Mouse (Mus musculus) intestine, embryonic 16.5 days (tissue): ENCODE data around the gene Rundc3a. TPM values are rescaled to one million over a fixed set of nuclear protein-coding genes. Genes with fewer than 3 reads are reported as not detected.

Source experiments
- ATAC-seq: fragments of 200-750 bp; cut with Nextera tagmentation; 2 replicates; pipeline ENCODE4 v1.8.0; 2017; ENCODE audit warnings: moderate TSS enrichment, moderate library complexity
- H3K27ac ChIP-seq: fragments of 300-500 bp; sonication (generic); 2 replicates; pipeline ENCODE4 v1.5.1; 2014; ENCODE audit warnings: mild to moderate bottlenecking, low read length
- H3K27me3 ChIP-seq: fragments of 300-500 bp; sonication (generic); replicated peaks from 2 replicates; pipeline ENCODE4 v1.6.1; 2014; ENCODE audit warnings: low read length, control low read depth, mixed read lengths; ENCODE audit not compliant: control insufficient read depth, insufficient read depth
- H3K36me3 ChIP-seq: fragments of 300-500 bp; sonication (generic); 2 replicates; pipeline ENCODE4 v1.6.1; 2014; ENCODE audit warnings: low read length, control low read depth; ENCODE audit not compliant: control insufficient read depth, insufficient read depth
- H3K4me1 ChIP-seq: fragments of 300-500 bp; sonication (generic); 2 replicates; pipeline ENCODE4 v1.6.1; 2014; ENCODE audit warnings: low read length, control low read depth, mixed read lengths; ENCODE audit not compliant: control insufficient read depth, insufficient read depth
- H3K4me2 ChIP-seq: fragments of 300-500 bp; sonication (generic); 2 replicates; pipeline ENCODE4 v1.6.1; 2014; ENCODE audit warnings: low read depth, low read length, control low read depth
- H3K4me3 ChIP-seq: fragments of 300-500 bp; sonication (generic); 2 replicates; pipeline ENCODE4 v1.5.1; 2014; ENCODE audit warnings: mild to moderate bottlenecking, low read length
- H3K9ac ChIP-seq: fragments of 300-500 bp; sonication (generic); 2 replicates; pipeline ENCODE4 v1.6.1; 2014; ENCODE audit warnings: low read depth, low read length
- H3K9me3 ChIP-seq: fragments of 300-500 bp; sonication (generic); 2 replicates; pipeline ENCODE4 v1.6.1; 2016; ENCODE audit warnings: low read length, control low read depth; ENCODE audit not compliant: control insufficient read depth
- WGBS: fragments of 180-500 bp; shearing (Covaris S2); extraction: QIAGEN DNeasy Blood & Tissue Kit; methylation state at CpG from one replicate; pipeline ENCODE4 v1.1.7; 2014; 5-methylcytosine and 5-hydroxymethylcytosine counted together
- polyA plus RNA-seq: library from polyadenylated mRNA; unstranded; fragments of >200 nt; fragmentation: Nextera tagmentation; extraction: Ambion mirVana; gene quantifications from 2 replicates; pipeline ENCODE4 v1.2.1, GENCODE M21; 2015

Gene Rundc3a
- polyA plus RNA-seq, 1 experiment from 2014 or later = 6.0 TPM

DNA sequence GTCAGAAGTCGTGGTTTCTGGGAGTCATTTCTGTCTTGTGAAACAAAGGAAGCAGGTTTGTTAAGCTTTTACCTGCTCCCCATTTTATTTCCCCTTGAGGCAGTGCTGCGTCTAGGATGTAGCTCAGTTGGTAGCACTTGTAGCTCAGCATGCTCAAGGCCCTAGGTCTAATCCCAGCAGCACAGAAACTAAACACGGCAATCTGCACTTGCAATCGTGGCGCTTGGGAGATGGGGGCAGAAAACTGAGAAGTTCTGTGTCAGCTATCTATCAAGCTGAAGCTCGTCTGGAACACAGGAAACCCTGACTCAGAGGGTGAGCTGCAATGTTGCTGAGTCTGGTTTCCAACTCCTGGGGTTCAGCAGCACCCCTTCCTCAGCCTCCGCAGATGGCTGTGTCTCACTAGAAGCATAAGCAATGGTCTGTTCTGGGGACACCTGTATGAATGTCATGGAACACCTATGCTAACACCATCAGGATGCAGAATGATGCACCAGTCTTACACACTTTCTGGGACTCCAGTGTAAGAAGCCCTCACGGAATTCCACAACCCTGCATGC, 35.9 kb downstream of the Rundc3a start:
- H3K27ac ChIP-seq = no peak overlapping the region; the same call in 1 of the 2 replicates
- H3K9me3 ChIP-seq = no peaks in the 10 kb centered on the region
- H3K9ac ChIP-seq = peak overlapping the region; percentile 77; the same call in 1 of the 2 replicates
- no peaks in the 10 kb centered on the region for H3K36me3 ChIP-seq
- 64% methylated on average over 8 of the region's 8 CpGs for WGBS
- H3K27me3 ChIP-seq = no peaks in the 10 kb centered on the region
- peaks cover 19% of the 10 kb centered on the region for H3K4me1 ChIP-seq
- ATAC-seq = no peak
- peak overlapping the region; percentile 71; the same call in 1 of the 2 replicates for H3K4me3 ChIP-seq
- peak overlapping the region; percentile 87 for H3K4me2 ChIP-seq

GRCm38 (mm10) chr11:102429551-102429950, 36.3 kb downstream of the Rundc3a start:
- Histone ChIP-seq H3K4me1 (peaks cover 19% of the 10 kb centered on the region), H3K9me3 (no peaks in the 10 kb centered on the region), H3K9ac (peak overlapping the region; percentile 77), H3K36me3 (peaks cover under 1% of the 10 kb centered on the region; the same call in 1 of the 2 replicates), H3K27me3 (no peaks in the 10 kb centered on the region), H3K4me2 (peak overlapping the region; percentile 87), H3K27ac (no peak overlapping the region), H3K4me3 (peak overlapping the region; percentile 71)
- no peak for ATAC-seq
- 49% methylated on average over 3 of the region's 3 CpGs for WGBS

GRCm38 (mm10) chr11:102430121-102431017, 37.2 kb downstream of the Rundc3a start, which contains the start of gene Grn:
Gene Grn (plus strand): TSS chr11:102430315.
- peak within 1 kb of the TSS; percentile 87 for H3K4me2 ChIP-seq
- H3K9me3 ChIP-seq = no peaks in the 10 kb centered on the region
- ATAC-seq = peak; percentile 95
- H3K4me1 ChIP-seq = peaks cover 19% of the 10 kb centered on the region
- WGBS = under 1% methylated on average over 29 of the region's 29 CpGs
- peak within 1 kb of the TSS; percentile 93 for H3K27ac ChIP-seq
- H3K9ac ChIP-seq = peak within 1 kb of the TSS; percentile 77
- H3K27me3 ChIP-seq = no peaks in the 10 kb centered on the region
- peaks cover 8% of the 10 kb centered on the region for H3K36me3 ChIP-seq
- peak within 1 kb of the TSS; percentile 71 for H3K4me3 ChIP-seq

GRCm38 (mm10) chr11:102431018-102431645, 37.9 kb downstream of the Rundc3a start:
- H3K4me2 ChIP-seq = peak overlapping the region; percentile 87
- 0% methylated on average over 7 of the region's 7 CpGs for WGBS
- no peaks in the 10 kb centered on the region for H3K9me3 ChIP-seq
- peak; percentile 27; the same call in 1 of the 2 replicates for ATAC-seq
- H3K27ac ChIP-seq = peak overlapping the region; percentile 93
- H3K36me3 ChIP-seq = peaks cover 13% of the 10 kb centered on the region
- H3K4me1 ChIP-seq = peaks cover 19% of the 10 kb centered on the region
- peak overlapping the region; percentile 75 for H3K9ac ChIP-seq
- no peaks in the 10 kb centered on the region for H3K27me3 ChIP-seq
- peak overlapping the region; percentile 71 for H3K4me3 ChIP-seq

DNA sequence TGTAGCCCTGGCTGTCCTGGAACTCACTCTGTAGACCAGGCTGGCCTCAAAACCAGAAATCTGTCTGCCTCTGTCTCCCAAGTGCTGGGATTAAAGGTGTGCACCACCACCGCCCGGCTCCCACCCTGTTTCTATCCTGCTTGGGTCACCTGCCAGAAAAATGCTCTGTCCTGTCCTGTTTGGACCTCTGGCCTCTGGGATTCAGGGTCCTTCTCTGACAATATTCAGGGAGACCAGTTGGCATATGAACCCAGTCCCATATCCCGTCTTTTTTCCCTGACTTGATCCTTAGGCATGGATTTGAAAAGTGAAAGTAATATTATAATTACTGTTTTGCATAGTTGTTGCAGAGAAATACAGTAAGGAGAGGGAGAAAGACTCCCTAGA, 38.5 kb downstream of the Rundc3a start:
- Histone ChIP-seq H3K36me3 (peaks cover 13% of the 10 kb centered on the region), H3K27me3 (no peaks in the 10 kb centered on the region), H3K27ac (no peak overlapping the region), H3K9ac (0 out of 2 replicates have a peak overlapping the region, but pooled peaks have one; percentile 11), H3K4me2 (0 out of 2 replicates have a peak overlapping the region, but pooled peaks have one; percentile 17), H3K9me3 (no peaks in the 10 kb centered on the region), H3K4me3 (0 out of 2 replicates have a peak overlapping the region, but pooled peaks have one; percentile 8), H3K4me1 (peaks cover 19% of the 10 kb centered on the region)
- 83% methylated on average over 3 of the region's 3 CpGs for WGBS
- ATAC-seq = no peak

GRCm38 (mm10) chr11:102432115-102432843, 39.1 kb downstream of the Rundc3a start:
- Histone ChIP-seq H3K4me3 (0 out of 2 replicates have a peak overlapping the region, but pooled peaks have one; percentile 8), H3K27ac (no peak overlapping the region), H3K36me3 (peaks cover 13% of the 10 kb centered on the region), H3K4me1 (peaks cover 23% of the 10 kb centered on the region), H3K27me3 (no peaks in the 10 kb centered on the region), H3K4me2 (peak overlapping the region; percentile 17; the same call in 1 of the 2 replicates), H3K9ac (peak overlapping the region; percentile 16; the same call in 1 of the 2 replicates), H3K9me3 (no peaks in the 10 kb centered on the region)
- ATAC-seq = no peak
- WGBS = 64% methylated on average over 16 of the region's 16 CpGs

DNA sequence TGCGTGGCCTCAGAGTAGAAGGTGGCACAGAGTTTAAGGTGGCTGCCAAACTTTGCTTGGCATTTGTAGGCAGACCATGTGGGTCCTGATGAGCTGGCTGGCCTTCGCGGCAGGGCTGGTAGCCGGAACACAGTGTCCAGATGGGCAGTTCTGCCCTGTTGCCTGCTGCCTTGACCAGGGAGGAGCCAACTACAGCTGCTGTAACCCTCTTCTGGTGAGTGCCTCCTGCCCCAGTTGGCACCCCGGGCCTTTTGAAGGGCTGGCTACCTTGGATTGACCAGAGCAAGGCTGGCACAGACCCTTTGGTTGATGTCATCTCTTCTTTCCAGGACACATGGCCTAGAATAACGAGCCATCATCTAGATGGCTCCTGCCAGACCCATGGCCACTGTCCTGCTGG, 39.7 kb downstream of the Rundc3a start:
- Histone ChIP-seq H3K27ac (no peak overlapping the region), H3K4me2 (0 out of 2 replicates have a peak overlapping the region, but pooled peaks have one; percentile 9), H3K9ac (peak overlapping the region; percentile 16; the same call in 1 of the 2 replicates), H3K27me3 (no peaks in the 10 kb centered on the region), H3K4me1 (peaks cover 29% of the 10 kb centered on the region), H3K4me3 (no peak overlapping the region), H3K36me3 (peaks cover 13% of the 10 kb centered on the region), H3K9me3 (no peaks in the 10 kb centered on the region)
- 93% methylated on average over 6 of the region's 6 CpGs for WGBS
- ATAC-seq = no peak

DNA sequence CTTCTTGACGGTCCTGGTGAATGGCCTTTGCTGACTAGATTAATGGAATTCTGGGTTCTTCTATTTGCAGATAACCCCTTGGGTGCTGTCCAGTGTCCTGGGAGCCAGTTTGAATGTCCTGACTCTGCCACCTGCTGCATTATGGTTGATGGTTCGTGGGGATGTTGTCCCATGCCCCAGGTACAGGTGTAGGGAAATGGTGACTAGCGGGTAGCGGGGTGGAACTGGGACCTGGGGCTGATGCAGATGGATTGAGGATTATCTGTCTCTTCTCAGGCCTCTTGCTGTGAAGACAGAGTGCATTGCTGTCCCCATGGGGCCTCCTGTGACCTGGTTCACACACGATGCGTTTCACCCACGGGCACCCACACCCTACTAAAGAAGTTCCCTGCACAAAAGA, 40.7 kb downstream of the Rundc3a start:
- no peak for ATAC-seq
- H3K9me3 ChIP-seq = no peaks in the 10 kb centered on the region
- H3K36me3 ChIP-seq = peaks cover 13% of the 10 kb centered on the region
- 93% methylated on average over 7 of the region's 7 CpGs for WGBS
- no peak overlapping the region for H3K27ac ChIP-seq
- H3K4me2 ChIP-seq = no peak overlapping the region
- no peaks in the 10 kb centered on the region for H3K27me3 ChIP-seq
- H3K4me1 ChIP-seq = peaks cover 36% of the 10 kb centered on the region
- H3K9ac ChIP-seq = no peak overlapping the region
- H3K4me3 ChIP-seq = no peak overlapping the region
